Mouse (Mus musculus) embryonic fibroblast, embryonic 13.5 days (primary cell): Measurements from ENCODE around the gene Dpep1. TPM values are rescaled to one million over a fixed set of nuclear protein-coding genes. Genes with fewer than 3 reads are reported as not detected.

ENCODE experiments used
- H3K27ac ChIP-seq: 2 replicates; pipeline ENCODE4 v1.5.1; 2012; ENCODE audit warnings: low read length, control low read depth, inconsistent platforms; ENCODE audit not compliant: insufficient read depth
- H3K4me1 ChIP-seq: 2 replicates; pipeline ENCODE4 v1.6.1; 2011; ENCODE audit warnings: low read length; ENCODE audit not compliant: control insufficient read depth, insufficient read depth
- H3K4me3 ChIP-seq: 2 replicates; pipeline ENCODE4 v1.5.1; 2011; ENCODE audit warnings: mild to moderate bottlenecking, control low read depth, low read length; ENCODE audit not compliant: insufficient read depth
- CTCF ChIP-seq: IDR thresholded peaks from 2 replicates; pipeline ENCODE4 v1.5.1; 2011; ENCODE audit warnings: mild to moderate bottlenecking, control low read depth, low read length, moderate library complexity, borderline replicate concordance; ENCODE audit not compliant: insufficient read depth
- POLR2A ChIP-seq: IDR thresholded peaks from 2 replicates; pipeline ENCODE4 v1.6.1; 2011; ENCODE audit warnings: low read depth, mild to moderate bottlenecking, control low read depth, low read length, moderate library complexity
- polyA plus RNA-seq: library from polyadenylated mRNA; stranded (reverse); fragments of >200 nt; gene quantifications from 2 replicates; pipeline ENCODE4 v1.2.4, GENCODE M21; 2011; ENCODE audit warnings: low read depth; ENCODE audit not compliant: missing spikeins, insufficient read length

Gene Dpep1
- 13.6 and 14.5 TPM in 2 replicates for polyA plus RNA-seq

DNA sequence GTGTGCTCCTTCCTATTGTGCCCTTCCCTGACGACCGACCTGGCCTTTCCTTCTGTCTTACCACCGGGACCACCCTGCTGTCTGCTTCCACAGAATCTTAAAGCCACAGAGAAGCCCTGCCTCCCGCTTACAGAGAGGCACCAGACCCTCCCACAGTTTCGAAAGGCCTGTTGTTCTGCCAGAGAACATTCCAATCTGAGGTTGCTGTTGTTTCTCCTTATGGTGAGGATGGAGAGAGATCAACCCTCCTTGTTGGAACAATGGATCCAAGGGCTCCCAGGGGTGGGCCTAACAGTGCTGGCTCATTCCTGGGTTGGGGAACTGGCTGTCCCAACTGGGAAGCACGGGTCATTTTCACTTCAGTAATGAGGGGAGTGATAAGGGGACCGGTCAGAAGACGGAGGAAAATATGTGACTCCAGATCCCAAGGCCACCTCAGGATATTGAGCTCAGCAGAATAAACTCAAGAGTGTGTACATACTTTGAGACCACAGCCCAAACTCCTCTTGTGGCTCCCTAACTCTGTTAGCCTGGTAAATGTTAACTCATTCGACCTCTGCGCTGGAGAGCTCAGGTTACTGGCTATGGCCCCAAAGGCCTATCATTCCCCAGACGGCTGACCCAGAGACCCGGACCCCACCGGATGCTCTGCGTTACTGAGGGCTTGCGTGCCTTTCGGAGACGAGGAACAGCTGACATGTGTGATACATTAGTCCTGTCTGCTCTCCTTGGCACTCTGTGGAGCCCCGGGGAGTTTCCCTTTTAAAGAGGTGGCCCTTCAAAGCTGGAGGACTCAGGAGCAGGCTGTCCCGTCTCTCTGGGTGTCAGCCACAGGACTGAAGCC is at the start of gene Dpep1:
Gene Dpep1, plus strand, starts transcription at position 677 of the 844 bp plus-strand sequence.
- H3K4me1 ChIP-seq: peaks cover 17% of the 10 kb centered on the region
- TF ChIP-seq CTCF (no peak), POLR2A (no peak)
- H3K4me3 ChIP-seq: no peak within 1 kb of the TSS
- H3K27ac ChIP-seq: peak within 1 kb of the TSS; percentile 61

DNA sequence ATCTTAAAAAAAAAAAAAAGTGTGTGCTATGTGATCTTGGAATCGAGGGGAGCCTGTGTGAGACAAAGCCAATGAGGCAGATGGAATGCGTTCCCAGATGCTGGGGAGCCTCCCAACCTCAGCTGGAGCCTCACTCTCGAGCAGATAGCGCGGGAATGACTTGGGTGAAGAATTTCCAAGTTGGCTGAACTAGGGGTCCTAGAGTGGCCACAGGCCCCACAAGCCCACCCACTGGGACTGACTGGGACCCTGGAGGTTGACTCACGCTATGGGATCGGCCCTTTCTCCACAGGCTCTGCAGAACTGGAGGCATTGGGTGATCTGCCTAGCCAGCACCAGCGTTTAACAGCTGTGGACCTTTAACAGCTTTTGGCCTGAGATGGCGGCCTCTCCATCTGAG is 49.8 kb upstream of the Dpep1 start:
- Histone ChIP-seq H3K4me1 (peaks cover 18% of the 10 kb centered on the region), H3K4me3 (no peak overlapping the region), H3K27ac (no peak overlapping the region)
- TF ChIP-seq CTCF (no peak), POLR2A (no peak)

DNA sequence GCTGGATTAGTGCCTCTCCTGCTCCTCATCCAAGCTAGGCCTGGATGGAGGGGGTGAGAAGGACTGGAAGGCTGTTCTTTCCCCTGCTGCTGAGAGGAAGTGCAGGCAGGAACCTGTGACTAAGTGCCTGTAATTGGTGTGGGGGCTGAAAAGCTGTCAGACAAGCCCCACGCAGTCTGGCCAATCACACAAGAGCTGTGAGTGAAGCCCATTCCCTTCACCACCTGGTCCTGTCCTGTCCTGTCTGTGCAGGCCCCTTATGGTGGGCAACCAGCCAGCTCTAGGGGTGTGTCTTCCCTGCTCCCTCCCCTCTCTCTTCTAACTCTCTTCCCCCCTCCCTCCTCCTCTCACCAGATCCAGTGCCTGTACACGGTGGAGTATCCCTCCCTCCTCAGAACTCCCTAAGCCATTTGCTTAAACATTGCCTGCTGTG is 48.4 kb upstream of the Dpep1 start:
- TF ChIP-seq POLR2A (peak; percentile 62), CTCF (no peak)
- no peak overlapping the region for H3K4me3 ChIP-seq
- peaks cover 21% of the 10 kb centered on the region for H3K4me1 ChIP-seq
- H3K27ac ChIP-seq: peak overlapping the region; percentile 70

DNA sequence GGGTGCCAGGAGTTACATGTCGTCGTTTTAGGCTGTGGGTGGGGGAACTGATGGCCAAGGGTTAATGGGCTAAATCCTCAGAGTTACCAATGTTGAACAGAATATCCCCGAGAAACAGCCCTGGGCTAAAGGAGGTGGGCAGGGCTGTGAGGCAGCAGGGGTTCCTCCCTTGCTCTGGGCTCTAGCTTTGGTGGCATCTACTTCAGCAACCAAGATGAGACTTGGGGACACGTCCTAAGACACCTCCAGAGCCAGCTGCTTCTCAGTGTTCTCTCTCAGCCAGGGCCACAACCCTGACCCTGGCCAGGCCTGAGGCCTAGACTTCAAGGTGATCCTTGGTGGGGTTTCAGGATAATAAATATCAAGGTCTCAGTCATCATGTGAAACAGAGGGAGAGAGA is 47.3 kb upstream of the Dpep1 start:
- peaks cover 21% of the 10 kb centered on the region for H3K4me1 ChIP-seq
- TF ChIP-seq CTCF (no peak), POLR2A (no peak)
- H3K27ac ChIP-seq: no peak overlapping the region
- no peak overlapping the region for H3K4me3 ChIP-seq

DNA sequence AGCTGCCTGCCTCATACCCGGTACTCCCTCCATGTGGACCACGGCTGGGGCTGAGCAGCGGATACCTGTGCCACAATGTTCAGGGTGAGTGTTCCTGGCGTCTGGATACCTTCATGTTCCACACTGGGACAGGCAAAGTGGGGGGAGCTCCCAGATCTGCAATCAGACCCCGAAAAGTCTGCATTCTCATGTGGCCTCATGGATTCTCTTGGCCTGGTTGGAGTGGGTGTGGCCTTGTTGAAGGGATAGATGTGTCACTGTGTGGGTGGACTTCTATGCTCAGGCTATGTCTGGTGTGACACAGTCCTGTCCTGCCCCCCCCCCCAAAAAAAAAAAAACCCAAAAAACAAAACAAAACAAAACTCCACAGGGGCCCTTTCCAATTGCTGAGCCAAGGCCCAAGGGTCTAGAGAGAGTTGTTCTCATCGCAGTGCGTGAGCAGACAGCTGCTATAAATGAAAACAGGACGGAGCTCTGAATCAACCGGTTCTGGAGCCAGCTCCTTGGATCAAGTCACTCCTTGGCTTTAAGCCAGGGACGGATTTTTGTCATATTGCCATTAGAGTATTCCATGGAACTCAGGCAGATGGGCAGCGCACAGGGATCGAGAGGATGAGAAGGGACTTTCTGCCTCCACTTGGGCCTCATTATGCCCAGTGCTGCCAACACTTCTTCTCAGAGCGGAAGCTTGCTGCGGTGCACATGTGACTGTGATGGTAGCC is 44.1 kb upstream of the Dpep1 start:
- no peak overlapping the region for H3K4me3 ChIP-seq
- H3K4me1 ChIP-seq: peaks cover 14% of the 10 kb centered on the region
- TF ChIP-seq POLR2A (no peak; the same call in 1 of the 2 replicates), CTCF (no peak)
- H3K27ac ChIP-seq: peak overlapping the region; percentile 65

DNA sequence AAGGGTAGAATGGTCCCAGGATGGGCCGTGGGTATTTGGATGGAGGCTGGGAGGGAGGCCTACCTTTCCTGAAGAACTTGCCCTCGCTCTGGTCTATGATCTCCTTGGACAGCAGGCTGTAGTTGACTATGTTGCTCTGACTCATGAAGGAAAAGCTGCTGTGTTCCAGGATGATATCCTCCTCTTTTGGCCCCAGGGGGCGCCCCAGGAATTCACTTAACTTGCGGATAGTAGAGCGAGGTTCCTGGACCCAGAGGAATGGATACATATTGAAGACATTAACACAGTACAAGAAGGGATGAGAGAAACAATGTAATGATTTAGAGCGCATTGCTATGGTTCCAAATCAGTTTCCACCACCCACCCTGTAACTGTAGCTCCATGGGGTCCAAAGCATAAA is 40.8 kb upstream of the Dpep1 start:
- no peak overlapping the region for H3K4me3 ChIP-seq
- TF ChIP-seq POLR2A: no peak
- TF ChIP-seq CTCF: no peak
- peaks cover 3% of the 10 kb centered on the region for H3K4me1 ChIP-seq
- H3K27ac ChIP-seq: 0 out of 2 replicates have a peak overlapping the region, but pooled peaks have one; percentile 9

DNA sequence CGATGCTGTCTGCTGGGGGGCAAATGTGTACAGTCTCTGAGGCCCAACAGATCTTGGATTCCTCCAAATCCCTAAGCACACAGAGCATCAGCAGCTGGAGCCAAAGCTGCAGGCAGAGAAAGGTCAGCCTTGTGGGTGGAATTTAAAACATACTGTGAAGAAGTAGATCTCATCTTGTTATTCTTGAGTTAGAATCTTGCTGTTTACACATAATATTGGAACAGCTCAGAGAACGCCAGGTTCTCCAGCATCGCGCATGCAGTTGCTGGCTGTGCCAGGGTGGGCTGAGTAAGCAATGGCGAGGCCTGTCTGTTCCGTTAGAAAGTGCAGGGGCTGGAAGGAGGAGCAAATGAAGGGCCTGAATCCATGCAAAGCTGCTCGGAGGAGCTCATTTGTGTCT is 39.7 kb upstream of the Dpep1 start:
- H3K27ac ChIP-seq: no peak overlapping the region
- H3K4me1 ChIP-seq: peaks cover 3% of the 10 kb centered on the region
- TF ChIP-seq CTCF (no peak), POLR2A (no peak)
- no peak overlapping the region for H3K4me3 ChIP-seq

DNA sequence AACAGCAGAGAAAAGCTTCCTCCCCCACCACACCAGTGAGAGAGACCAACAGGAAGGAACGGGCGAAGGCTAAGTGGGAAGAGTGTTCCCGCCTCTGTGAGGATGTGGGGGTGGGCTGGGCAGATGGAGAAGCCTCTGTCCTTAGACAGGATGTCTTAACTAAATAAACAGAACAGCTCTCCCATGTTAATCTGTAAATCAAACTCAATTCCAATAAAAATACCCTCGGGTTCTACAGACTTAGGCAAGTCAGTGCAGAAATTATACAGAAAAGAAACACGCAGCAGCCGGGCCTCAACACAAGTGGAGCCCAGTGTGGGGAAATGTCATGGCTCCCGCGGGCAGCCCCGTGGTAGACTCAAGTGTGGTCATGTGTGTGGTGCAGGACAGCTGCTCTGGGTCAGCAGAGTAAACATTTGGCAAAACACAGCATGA is 35.3 kb upstream of the Dpep1 start:
- Histone ChIP-seq H3K27ac (no peak overlapping the region), H3K4me3 (no peak overlapping the region), H3K4me1 (no peaks in the 10 kb centered on the region)
- no peak for TF ChIP-seq POLR2A
- no peak for TF ChIP-seq CTCF

DNA sequence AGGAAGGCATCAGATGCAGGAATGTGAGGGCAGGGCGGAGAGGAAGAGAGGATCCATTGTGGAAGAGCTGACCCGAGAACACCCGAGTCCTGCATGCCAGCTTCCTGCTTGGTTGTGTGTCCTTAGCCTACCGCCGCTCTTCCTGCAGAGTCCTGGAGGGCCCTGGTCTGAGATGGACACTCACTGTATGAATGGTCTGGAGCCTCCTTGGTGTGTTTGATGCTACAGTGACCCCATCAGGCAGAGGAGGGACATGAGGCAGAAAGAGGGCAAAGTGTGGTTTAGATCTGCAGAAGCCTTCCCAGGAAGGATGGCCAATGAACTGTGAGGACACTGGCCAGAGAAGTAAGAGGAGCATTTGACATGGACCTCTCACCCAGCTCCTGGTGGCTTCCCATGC is 30.9 kb upstream of the Dpep1 start:
- H3K27ac ChIP-seq: no peak overlapping the region
- TF ChIP-seq POLR2A (no peak), CTCF (0 out of 2 replicates have a peak, but pooled peaks have one; percentile 23)

More for the DNA sequence above, 30.9 kb upstream of the Dpep1 start:
- H3K4me1 ChIP-seq: no peaks in the 10 kb centered on the region
- no peak overlapping the region for H3K4me3 ChIP-seq
